Mouse (Mus musculus) erythroblast, embryonic 14.5 days (primary cell): ENCODE measurements around the gene Pithd1.

ENCODE experiments used
- GATA1 ChIP-seq: IDR thresholded peaks from 2 replicates; pipeline ENCODE4 v1.6.1; 2012; ENCODE audit warnings: low read length, inconsistent platforms, mixed read lengths
- TAL1 ChIP-seq: IDR thresholded peaks from 3 replicates; pipeline ENCODE4 v1.6.1; 2012; ENCODE audit warnings: low read length, inconsistent platforms, mixed read lengths

DNA sequence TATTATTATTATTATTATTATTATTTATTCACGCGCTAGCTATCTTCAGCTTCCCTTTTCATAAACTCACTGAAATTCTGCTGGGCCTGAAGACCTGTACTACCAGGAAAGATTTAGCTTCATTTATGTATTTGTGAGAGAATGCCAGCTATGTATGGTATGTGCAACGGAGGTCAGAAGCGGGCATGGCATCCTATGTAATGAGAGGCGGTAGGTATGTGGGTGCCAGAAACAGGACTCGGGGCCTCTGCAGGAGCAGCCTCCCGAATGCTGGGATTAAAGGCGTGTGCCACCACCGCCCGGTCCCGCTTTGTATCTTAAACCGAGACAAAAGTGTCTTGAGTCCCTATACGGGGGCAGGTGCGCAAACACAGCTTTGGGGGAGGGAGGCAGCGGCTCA lies 24.1 kb downstream of the Pithd1 start:
- no peak for TF ChIP-seq TAL1
- no peak for TF ChIP-seq GATA1
